Mouse (Mus musculus): Measurements from ENCODE around the gene Entpd3. TPM values are rescaled to one million over a fixed set of nuclear protein-coding genes. Genes with fewer than 3 reads are reported as not detected.

Gene Entpd3
- polyA plus RNA-seq (2015; fragmentation: Nextera tagmentation; extraction: Ambion mirVana): 1.8 and 4.7 TPM in 2 replicates

GRCm38 (mm10) chr9:120539662-120540251 lies at the start of gene Entpd3:
TSS of gene Entpd3 (plus strand) at chr9:120539818.

DNA sequence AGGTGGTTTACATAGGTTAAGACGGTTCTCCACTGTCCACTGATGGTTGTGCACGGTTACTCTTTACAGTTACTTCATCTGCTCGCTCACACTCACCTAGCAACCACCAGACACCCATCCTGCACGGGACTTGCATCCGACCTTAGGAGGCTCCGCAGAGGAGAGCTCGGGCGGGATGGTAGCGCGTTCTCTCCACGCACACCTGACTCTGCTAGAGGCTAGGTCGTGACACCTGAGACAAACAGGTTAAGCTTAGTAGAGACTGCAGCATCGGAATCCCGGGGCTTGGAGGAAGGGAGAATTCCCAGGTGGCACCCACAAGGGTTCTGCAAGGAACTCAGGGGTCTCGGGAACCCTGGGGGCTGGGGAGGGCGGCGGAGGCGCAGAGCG lies 47.6 kb upstream of the Entpd3 start, which contains the start of gene Eif1b:
Eif1b (plus strand) TSS at position 223 of the 390 bp plus-strand sequence.

DNA sequence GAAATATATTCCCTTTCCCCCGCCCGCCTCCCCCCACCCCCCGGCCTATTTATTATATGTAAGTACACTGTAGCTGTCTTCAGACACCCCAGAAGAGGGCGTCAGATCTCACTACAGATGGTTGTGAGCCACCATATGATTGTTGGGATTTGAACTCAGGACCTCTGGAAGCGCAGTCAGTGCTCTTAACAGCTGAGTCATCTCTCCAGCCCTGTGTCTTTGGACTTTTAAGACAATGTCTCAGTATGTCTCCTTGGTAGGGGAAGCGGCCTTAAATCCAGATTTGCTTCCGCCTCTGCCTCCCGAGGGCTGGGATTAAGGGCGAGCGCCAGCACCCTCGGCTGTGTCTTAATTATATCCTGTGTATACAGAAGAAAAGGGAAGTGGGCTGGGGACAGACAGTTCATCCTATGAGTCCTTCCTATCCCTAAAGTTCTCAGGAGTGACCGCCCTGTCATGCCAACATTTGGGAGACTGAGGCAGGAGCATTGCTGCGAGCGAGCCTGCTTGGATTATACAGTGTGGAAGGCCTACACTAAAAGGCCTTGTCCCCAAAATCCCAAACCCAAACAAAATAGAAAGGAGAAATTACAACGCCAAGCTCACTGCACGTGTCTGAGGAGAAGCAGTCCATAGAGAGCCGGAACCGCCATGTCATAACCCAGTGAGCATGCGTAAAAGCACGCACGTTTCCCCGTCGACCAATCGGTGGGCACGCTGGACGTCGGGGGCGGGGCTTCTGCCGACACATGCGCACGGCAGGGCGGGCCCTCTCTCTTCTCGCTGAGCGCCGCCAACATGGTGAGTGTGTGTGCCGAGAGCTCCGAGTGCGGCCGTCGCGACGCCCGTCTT lies 31.3 kb downstream of the Entpd3 start, which contains the start of gene Rpl14:
Rpl14 (plus strand) TSS at position 704 of the 852 bp plus-strand sequence.

Other genes starting within 250 kb of the Entpd3 start
- 1.6 and 4.4 TPM in 2 replicates for gene Myrip, start 238.3 kb upstream of the Entpd3 start, polyA plus RNA-seq (2015; fragmentation: Nextera tagmentation; extraction: Ambion mirVana)
- 129 and 147 TPM in 2 replicates for gene Eif1b, start 47.6 kb upstream of the Entpd3 start, polyA plus RNA-seq (2015; fragmentation: Nextera tagmentation; extraction: Ambion mirVana)
- gene Rpl14, start 31.6 kb downstream of the Entpd3 start, polyA plus RNA-seq (2015; fragmentation: Nextera tagmentation; extraction: Ambion mirVana): 588 and 619 TPM in 2 replicates